Mouse (Mus musculus) limb, embryonic 11.5 days (tissue): ENCODE data around the gene Tor3a. TPM values are rescaled to one million over a fixed set of nuclear protein-coding genes. Genes with fewer than 3 reads are reported as not detected.
A peak's percentile ranks its signal among the peaks of the same experiment; 100 is the strongest.

Source experiments
- ATAC-seq: fragments of 200-750 bp; cut with Nextera tagmentation; 2 replicates; pipeline ENCODE4 v1.8.0; 2017; ENCODE audit warnings: low read depth; ENCODE audit not compliant: insufficient number of reproducible peaks, low FRiP score, low TSS enrichment
- DNase-seq: peaks from one replicate; pipeline ENCODE4 v3.0.0-alpha.2; 2015; ENCODE audit warnings: low spot score
- H3K27ac ChIP-seq: fragments of 300-500 bp; sonication (generic); replicated peaks from 2 replicates; pipeline ENCODE4 v1.5.1; 2014; ENCODE audit warnings: low read depth, mild to moderate bottlenecking, low read length
- H3K27me3 ChIP-seq: fragments of 300-500 bp; sonication (generic); 2 replicates; pipeline ENCODE4 v1.6.1; 2014; ENCODE audit warnings: mild to moderate bottlenecking, low read length, mixed read lengths; ENCODE audit not compliant: control insufficient read depth, insufficient read depth
- H3K36me3 ChIP-seq: fragments of 300-500 bp; sonication (generic); 2 replicates; pipeline ENCODE4 v1.6.1; 2014; ENCODE audit warnings: mild to moderate bottlenecking, low read length, moderate library complexity, mixed read lengths; ENCODE audit not compliant: control insufficient read depth, insufficient read depth
- H3K4me1 ChIP-seq: fragments of 300-500 bp; sonication (generic); 2 replicates; pipeline ENCODE4 v1.6.1; 2014; ENCODE audit warnings: low read length, mixed read lengths; ENCODE audit not compliant: control insufficient read depth, insufficient read depth
- H3K4me2 ChIP-seq: fragments of 300-500 bp; sonication (generic); 2 replicates; pipeline ENCODE4 v1.6.1; 2014; ENCODE audit warnings: low read depth, mild to moderate bottlenecking, moderate library complexity; ENCODE audit not compliant: severe bottlenecking
- H3K4me3 ChIP-seq: fragments of 300-500 bp; sonication (generic); 2 replicates; pipeline ENCODE4 v1.5.1; 2014; ENCODE audit warnings: low read depth, low read length
- H3K9ac ChIP-seq: fragments of 300-500 bp; sonication (generic); 2 replicates; pipeline ENCODE4 v1.6.1; 2014; ENCODE audit warnings: mild to moderate bottlenecking, low read length
- H3K9me3 ChIP-seq: fragments of 300-500 bp; sonication (generic); 2 replicates; pipeline ENCODE4 v1.6.1; 2016; ENCODE audit warnings: low read length; ENCODE audit not compliant: control insufficient read depth
- WGBS: fragments of 180-500 bp; shearing (Covaris S2); extraction: QIAGEN DNeasy Blood & Tissue Kit; methylation state at CpG from one replicate; pipeline ENCODE4 v1.1.7; 2014; 5-methylcytosine and 5-hydroxymethylcytosine counted together
- polyA plus RNA-seq: library from polyadenylated mRNA; unstranded; fragments of >200 nt; fragmentation: Nextera tagmentation; extraction: Ambion mirVana; gene quantifications from 2 replicates; pipeline ENCODE4 v1.2.1, GENCODE M21; 2014

The Tor3a gene
- polyA plus RNA-seq: 8.2 and 10.0 TPM in 2 replicates

DNA sequence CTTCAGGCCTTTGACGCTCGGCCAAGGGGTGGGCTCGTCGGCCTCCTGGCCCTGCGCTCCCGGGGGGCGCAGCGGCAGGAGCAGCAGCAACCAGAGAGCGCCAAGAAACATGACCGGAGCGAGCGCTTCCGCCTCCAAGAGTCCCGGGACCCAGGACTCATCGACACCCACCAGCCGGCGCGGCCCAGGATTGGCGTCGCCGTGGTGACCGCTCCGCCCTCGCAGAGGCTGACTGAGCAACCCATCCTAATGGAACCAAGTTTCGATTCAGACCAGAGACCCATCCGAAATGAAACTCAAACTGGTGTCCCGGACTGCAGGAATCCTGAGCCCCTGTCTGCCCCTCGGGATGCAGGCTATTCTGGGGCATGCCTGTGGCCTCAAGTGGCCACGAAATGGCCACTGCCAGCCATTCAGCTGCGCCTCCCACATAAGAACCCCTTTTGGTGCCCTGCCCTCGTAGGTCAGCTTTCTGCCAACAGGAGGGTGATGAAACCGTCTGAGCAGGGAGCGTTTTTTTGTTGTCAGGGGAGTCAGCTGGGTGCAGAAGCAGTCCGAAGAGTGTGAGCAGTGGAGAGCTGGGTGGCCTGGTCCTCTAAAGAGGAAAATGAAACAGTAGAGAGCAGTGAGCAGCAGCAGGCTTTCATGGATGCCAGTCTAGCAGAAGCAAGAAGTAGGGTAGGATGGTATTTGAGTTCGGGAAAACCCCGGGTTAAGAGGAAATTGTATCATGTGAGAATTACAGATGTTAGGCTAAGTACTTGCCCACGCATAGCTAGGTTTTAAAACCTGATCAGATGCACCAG is at the start of gene Tor3a:
Gene Tor3a, minus strand, starts transcription at position 162 of the 806 bp plus-strand sequence.
- peak; percentile 72 for DNase-seq
- 0 out of 2 replicates have a peak, but pooled peaks have one; percentile 49 for ATAC-seq
- no peak within 1 kb of the TSS; the same call in 1 of the 2 replicates for H3K27ac ChIP-seq
- WGBS: 8% methylated on average over 37 of the region's 37 CpGs
- no peaks in the 10 kb centered on the region for H3K36me3 ChIP-seq
- H3K4me2 ChIP-seq: peak within 1 kb of the TSS; percentile 98
- peak within 1 kb of the TSS; percentile 62 for H3K9ac ChIP-seq
- 0 out of 2 replicates have a peak, but pooled peaks cover 3% of the 10 kb centered on the region for H3K27me3 ChIP-seq
- H3K4me3 ChIP-seq: peak within 1 kb of the TSS; percentile 50
- H3K9me3 ChIP-seq: no peaks in the 10 kb centered on the region
- H3K4me1 ChIP-seq: 0 out of 2 replicates have a peak, but pooled peaks cover 4% of the 10 kb centered on the region

DNA sequence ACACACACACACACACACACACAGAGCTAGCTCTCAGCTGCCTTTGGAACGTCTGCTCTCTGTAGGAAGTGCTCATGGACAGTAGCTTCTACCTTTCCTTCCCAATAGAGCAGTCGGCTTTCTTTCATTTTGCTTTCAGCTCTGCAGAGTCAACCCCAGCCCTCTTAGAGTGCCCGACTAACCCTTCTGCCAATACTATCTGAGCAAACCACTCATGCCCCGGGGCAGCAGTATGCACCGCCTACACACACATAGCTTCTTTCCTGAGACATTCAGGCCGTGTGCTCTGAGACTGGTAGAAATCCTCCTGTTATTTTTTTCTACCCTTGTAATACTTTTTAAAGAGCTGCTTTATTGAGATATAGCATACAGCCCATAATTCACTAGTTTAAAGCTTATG is 47.9 kb upstream of the Tor3a start:
- Histone ChIP-seq H3K9ac (no peak overlapping the region), H3K4me1 (no peaks in the 10 kb centered on the region), H3K27me3 (no peaks in the 10 kb centered on the region), H3K4me3 (no peak overlapping the region), H3K36me3 (no peaks in the 10 kb centered on the region), H3K4me2 (no peak overlapping the region), H3K9me3 (no peaks in the 10 kb centered on the region), H3K27ac (no peak overlapping the region)
- no peak for ATAC-seq
- no peak for DNase-seq
- WGBS: 62% methylated on average over 6 of the region's 6 CpGs

DNA sequence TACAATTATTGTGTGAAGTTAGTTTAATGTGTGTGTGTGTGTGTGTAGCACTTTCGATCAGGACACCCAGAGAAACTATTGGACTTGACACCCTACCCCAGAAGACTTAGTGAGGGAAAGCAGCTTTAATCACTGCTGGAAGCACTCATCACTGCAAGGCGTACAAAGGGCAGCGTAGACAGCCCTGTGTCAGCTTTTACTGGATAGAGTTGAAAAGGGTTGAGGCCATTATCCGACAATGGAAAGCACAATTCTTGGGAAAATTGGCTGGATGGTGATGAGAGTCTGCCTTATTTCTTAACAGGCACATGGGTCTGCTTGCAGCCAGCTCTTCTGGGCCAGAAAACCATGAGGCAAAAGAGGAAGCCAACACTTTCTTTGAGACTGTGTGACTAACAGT is 45.9 kb upstream of the Tor3a start:
- H3K4me1 ChIP-seq: no peaks in the 10 kb centered on the region
- H3K4me2 ChIP-seq: no peak overlapping the region
- no peak for ATAC-seq
- no peaks in the 10 kb centered on the region for H3K9me3 ChIP-seq
- no peaks in the 10 kb centered on the region for H3K36me3 ChIP-seq
- no peak overlapping the region for H3K9ac ChIP-seq
- no peak for DNase-seq
- no peak overlapping the region for H3K4me3 ChIP-seq
- 62% methylated on average over 4 of the region's 4 CpGs for WGBS
- H3K27me3 ChIP-seq: no peaks in the 10 kb centered on the region
- H3K27ac ChIP-seq: no peak overlapping the region

DNA sequence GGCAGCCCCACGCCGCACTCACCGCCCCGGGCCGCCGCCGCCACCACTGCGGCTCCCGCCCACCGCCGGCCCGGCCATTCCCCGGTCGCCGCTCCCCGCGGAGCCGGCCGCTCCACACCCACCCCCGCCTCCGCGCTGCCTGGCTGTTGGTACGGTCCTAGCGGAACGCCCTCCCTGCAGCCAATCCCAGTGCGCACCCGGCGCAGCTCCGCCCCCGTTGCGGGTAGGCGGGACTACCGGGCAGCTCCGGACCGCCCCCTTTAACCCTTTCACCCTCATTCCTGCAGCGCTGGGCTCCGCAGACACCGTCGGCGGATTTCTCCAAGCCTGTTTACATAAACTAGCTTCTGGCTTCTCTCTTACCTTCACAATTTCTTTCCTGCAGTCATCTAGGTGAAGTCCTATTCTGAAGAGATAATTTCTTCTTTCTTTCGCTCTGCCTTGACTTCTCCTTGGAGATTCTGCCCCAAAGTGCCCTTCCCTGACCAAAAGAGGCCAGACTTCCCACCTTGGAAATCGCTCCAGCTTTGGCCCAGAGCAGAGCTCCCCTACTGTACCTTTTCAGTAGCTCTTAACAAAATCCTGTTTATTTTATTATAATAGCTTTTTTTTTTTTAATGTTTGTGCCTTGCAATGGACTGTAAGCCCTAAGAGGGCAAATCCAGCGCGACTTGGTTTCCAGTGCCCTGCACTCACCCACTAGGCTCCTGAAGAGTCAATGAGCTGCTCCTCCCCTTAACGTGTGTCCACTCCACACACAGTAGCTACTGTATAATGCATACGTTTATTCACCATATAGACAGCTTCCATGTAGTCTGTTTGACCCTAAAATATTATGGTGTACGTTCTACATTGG is 45.0 kb upstream of the Tor3a start, which contains the start of gene Fam20b:
Gene Fam20b, minus strand, starts transcription at position 137 of the 856 bp plus-strand sequence.
- Histone ChIP-seq H3K27ac (peak within 1 kb of the TSS; percentile 79), H3K4me3 (peak within 1 kb of the TSS; percentile 92)

DNA sequence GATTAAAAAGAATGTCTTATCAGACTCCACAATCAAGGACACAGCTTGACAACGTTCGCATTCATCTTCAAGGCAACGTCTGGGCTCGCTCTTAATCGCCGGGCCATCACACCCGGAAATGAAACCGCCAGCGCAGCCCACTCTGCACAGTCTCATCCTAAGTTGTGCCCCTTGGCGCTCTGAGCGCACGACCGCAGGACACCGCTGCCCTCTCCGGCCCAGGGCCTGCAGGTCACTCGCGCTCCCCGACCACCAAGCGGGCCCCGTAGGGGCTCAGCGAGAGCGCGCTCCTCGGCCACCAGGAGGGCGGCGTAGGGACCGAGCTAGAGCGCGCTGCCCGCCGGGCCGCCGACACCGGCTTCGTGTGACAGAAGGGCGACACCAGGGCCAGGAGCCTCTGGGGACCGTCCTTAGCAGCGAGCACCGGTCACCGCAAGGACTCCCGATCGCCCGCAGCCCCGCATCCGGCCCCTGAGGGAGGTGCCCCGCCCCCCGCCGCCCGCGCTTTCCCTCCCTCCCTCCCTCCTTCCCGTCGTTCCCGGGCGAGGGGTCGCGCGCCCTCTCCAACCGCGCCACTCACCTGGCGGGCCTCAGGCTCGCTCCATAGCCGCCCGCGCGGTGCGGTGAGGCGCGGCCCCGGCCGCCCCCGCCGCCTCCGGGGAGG is 44.3 kb upstream of the Tor3a start:
- WGBS: under 1% methylated on average over 61 of the region's 73 CpGs

More for the DNA sequence above, 45.0 kb upstream of the Tor3a start, which contains the start of gene Fam20b:
- WGBS: under 1% methylated on average over 47 of the region's 47 CpGs
- no peaks in the 10 kb centered on the region for H3K27me3 ChIP-seq
- no peaks in the 10 kb centered on the region for H3K9me3 ChIP-seq
- ATAC-seq (peak; percentile 96), DNase-seq (peak; percentile 97)
- H3K4me1 ChIP-seq: no peaks in the 10 kb centered on the region
- H3K4me2 ChIP-seq: peak within 1 kb of the TSS; percentile 52
- H3K9ac ChIP-seq: peak within 1 kb of the TSS; percentile 84
- H3K36me3 ChIP-seq: no peaks in the 10 kb centered on the region

DNA sequence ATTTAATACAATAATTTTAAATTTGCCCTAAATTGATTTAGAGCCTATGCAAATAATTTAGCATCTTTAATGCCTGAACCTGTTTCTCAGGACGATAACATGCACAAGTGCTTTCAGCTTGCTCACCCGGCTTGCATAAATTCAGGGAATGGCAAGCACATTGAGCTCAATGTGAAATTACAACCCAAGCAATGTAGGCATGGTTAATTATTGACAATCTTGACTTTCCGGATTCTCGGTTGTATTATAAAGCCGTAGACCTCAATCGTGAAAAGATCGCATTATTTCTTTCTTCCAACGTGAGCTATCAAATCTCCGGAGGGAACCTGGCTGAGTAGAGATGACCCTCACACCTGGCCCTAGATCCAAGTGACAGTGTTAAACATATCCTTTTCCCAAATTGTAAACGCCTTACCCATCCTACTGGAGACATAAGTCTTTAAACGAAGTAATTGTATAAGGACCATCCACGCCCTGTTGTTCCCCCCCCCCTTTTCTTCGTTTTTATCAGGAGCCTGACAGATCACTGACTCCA is 43.7 kb upstream of the Tor3a start:
- H3K9ac ChIP-seq: peak overlapping the region; percentile 84
- no peaks in the 10 kb centered on the region for H3K36me3 ChIP-seq
- no peaks in the 10 kb centered on the region for H3K4me1 ChIP-seq
- H3K27ac ChIP-seq: no peak overlapping the region
- no peak for ATAC-seq
- no peaks in the 10 kb centered on the region for H3K9me3 ChIP-seq
- no peaks in the 10 kb centered on the region for H3K27me3 ChIP-seq
- H3K4me2 ChIP-seq: peak overlapping the region; percentile 52
- peak overlapping the region; percentile 92 for H3K4me3 ChIP-seq
- DNase-seq: no peak
- WGBS: 15% methylated on average over 13 of the region's 13 CpGs

More for the DNA sequence above, 44.3 kb upstream of the Tor3a start:
- Histone ChIP-seq H3K9ac (peak overlapping the region; percentile 84), H3K27me3 (no peaks in the 10 kb centered on the region), H3K36me3 (no peaks in the 10 kb centered on the region), H3K4me1 (no peaks in the 10 kb centered on the region), H3K9me3 (no peaks in the 10 kb centered on the region), H3K4me3 (peak overlapping the region; percentile 92), H3K4me2 (peak overlapping the region; percentile 52), H3K27ac (peak overlapping the region; percentile 79)
- peak; percentile 90 for ATAC-seq
- peak; percentile 83 for DNase-seq

DNA sequence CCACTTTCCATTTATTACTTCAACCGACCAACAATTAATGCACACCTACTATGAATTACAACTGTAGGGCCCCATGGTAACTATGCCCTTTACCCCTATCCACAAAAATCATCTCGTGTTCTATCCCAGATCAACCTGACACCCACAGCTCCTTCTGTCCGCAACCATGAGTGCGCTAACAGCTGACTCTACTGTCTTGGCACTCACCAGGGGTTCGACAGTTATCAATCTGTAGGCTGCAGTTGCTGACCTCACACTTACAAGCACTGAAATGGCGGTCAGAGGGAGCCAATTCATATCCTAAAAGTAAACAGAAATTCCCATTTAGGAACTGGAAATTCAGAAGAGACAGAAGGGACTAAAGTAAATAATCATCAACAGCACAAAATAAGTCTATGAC is 42.5 kb upstream of the Tor3a start:
- no peaks in the 10 kb centered on the region for H3K4me1 ChIP-seq
- H3K4me3 ChIP-seq: no peak overlapping the region
- H3K27me3 ChIP-seq: no peaks in the 10 kb centered on the region
- no peaks in the 10 kb centered on the region for H3K36me3 ChIP-seq
- H3K9ac ChIP-seq: no peak overlapping the region
- no peak for ATAC-seq
- no peak overlapping the region for H3K27ac ChIP-seq
- DNase-seq: no peak
- WGBS: 94% methylated on average over 6 of the region's 6 CpGs
- no peak overlapping the region for H3K4me2 ChIP-seq
- no peaks in the 10 kb centered on the region for H3K9me3 ChIP-seq
